Mouse (Mus musculus): ENCODE data around the gene Arhgap35. TPM values are rescaled to one million over a fixed set of nuclear protein-coding genes. Genes with fewer than 3 reads are reported as not detected.
A peak's percentile ranks its signal among the peaks of the same experiment; 100 is the strongest.
"Not testable (repeated sequence)": the region's sequence is repeated elsewhere in the genome, so short reads cannot be mapped to it uniquely, and the experiment has no call there.

Arhgap35 gene
- polyA plus RNA-seq, 1 experiment from 2014 or later = 35.1 TPM

- Histone ChIP-seq H3K4me1 (peaks cover 21% of the 10 kb centered on the region), H3K27ac (no peak overlapping the region), H3K36me3 (no peaks in the 10 kb centered on the region), H3K4me3 (no peak overlapping the region), H3K27me3 (ENCODE audit: low read depth, poor library complexity, severe bottlenecking) (0 out of 2 replicates have a peak, but pooled peaks cover 3% of the 10 kb centered on the region), H3K9me3 (replicated peaks) (no peaks in the 10 kb centered on the region)
- WGBS = 78% methylated on average over 8 of the region's 8 CpGs
- DNase-seq (ENCODE audit: low spot score) = no peak
Observed at GRCm38 (mm10) chr7:16621066-16621622, 6.4 kb upstream of the Arhgap35 start.

GRCm38 (mm10) chr7:16618661-16619211 is 3.9 kb upstream of the Arhgap35 start:
- Histone ChIP-seq H3K27ac (peak overlapping the region; percentile 54), H3K4me3 (peak overlapping the region; percentile 43), H3K4me1 (peaks cover 27% of the 10 kb centered on the region), H3K36me3 (no peaks in the 10 kb centered on the region), H3K27me3 (ENCODE audit: low read depth, poor library complexity, severe bottlenecking) (0 out of 2 replicates have a peak, but pooled peaks cover 3% of the 10 kb centered on the region), H3K9me3 (replicated peaks) (no peaks in the 10 kb centered on the region)
- 1% methylated on average over 30 of the region's 30 CpGs for WGBS
- peak; percentile 71 for DNase-seq (ENCODE audit: low spot score)

- Histone ChIP-seq H3K4me1 (peaks cover 36% of the 10 kb centered on the region), H3K4me3 (no peak overlapping the region), H3K27ac (no peak overlapping the region), H3K27me3 (ENCODE audit: low read depth, poor library complexity, severe bottlenecking) (0 out of 2 replicates have a peak, but pooled peaks cover 3% of the 10 kb centered on the region), H3K9me3 (replicated peaks) (no peaks in the 10 kb centered on the region), H3K36me3 (0 out of 2 replicates have a peak, but pooled peaks cover 3% of the 10 kb centered on the region)
- WGBS = 24% methylated on average over 2 of the region's 2 CpGs
- peak; percentile 75 for DNase-seq (ENCODE audit: low spot score)
Observed at GRCm38 (mm10) chr7:16617045-16617444, 2.3 kb upstream of the Arhgap35 start.

GRCm38 (mm10) chr7:16614171-16614887 is 464 bp downstream of the Arhgap35 start:
- H3K9me3 ChIP-seq (replicated peaks) = no peaks in the 10 kb centered on the region
- H3K36me3 ChIP-seq = peaks cover 12% of the 10 kb centered on the region; the same call in 1 of the 2 replicates
- WGBS = 0% methylated on average over 62 of the region's 101 CpGs
- H3K27me3 ChIP-seq (ENCODE audit: low read depth, poor library complexity, severe bottlenecking) = 0 out of 2 replicates have a peak, but pooled peaks cover 3% of the 10 kb centered on the region
- peak; percentile 88 for DNase-seq (ENCODE audit: low spot score)
- H3K4me3 ChIP-seq = peak overlapping the region; percentile 95
- peaks cover 47% of the 10 kb centered on the region for H3K4me1 ChIP-seq
- peak overlapping the region; percentile 100 for H3K27ac ChIP-seq

- 0 out of 2 replicates have a peak, but pooled peaks cover 3% of the 10 kb centered on the region for H3K27me3 ChIP-seq (ENCODE audit: low read depth, poor library complexity, severe bottlenecking)
- peaks cover 15% of the 10 kb centered on the region for H3K36me3 ChIP-seq
- whole genome bisulfite sequencing = 1% methylated on average over 20 of the region's 20 CpGs
- H3K4me1 ChIP-seq = peaks cover 41% of the 10 kb centered on the region
- peak overlapping the region; percentile 95 for H3K4me3 ChIP-seq
- peak; percentile 46 for DNase-seq (ENCODE audit: low spot score)
- H3K27ac ChIP-seq = peak overlapping the region; percentile 100
- no peaks in the 10 kb centered on the region for H3K9me3 ChIP-seq (replicated peaks)
Observed at GRCm38 (mm10) chr7:16613461-16614170, 1.2 kb downstream of the Arhgap35 start.

GRCm38 (mm10) chr7:16610345-16610744 is 4.4 kb downstream of the Arhgap35 start:
- no peaks in the 10 kb centered on the region for H3K9me3 ChIP-seq (replicated peaks)
- 90% methylated on average over 2 of the region's 2 CpGs for WGBS
- no peaks in the 10 kb centered on the region for H3K27me3 ChIP-seq (ENCODE audit: low read depth, poor library complexity, severe bottlenecking)
- peaks cover 27% of the 10 kb centered on the region for H3K4me1 ChIP-seq
- H3K27ac ChIP-seq = no peak overlapping the region
- H3K4me3 ChIP-seq = no peak overlapping the region
- no peak for DNase-seq (ENCODE audit: low spot score)
- peaks cover 43% of the 10 kb centered on the region for H3K36me3 ChIP-seq

GRCm38 (mm10) chr7:16608961-16609360 is 5.8 kb downstream of the Arhgap35 start:
- Histone ChIP-seq H3K4me3 (no peak overlapping the region), H3K27ac (no peak overlapping the region), H3K9me3 (replicated peaks) (no peaks in the 10 kb centered on the region), H3K4me1 (peaks cover 26% of the 10 kb centered on the region), H3K36me3 (peaks cover 53% of the 10 kb centered on the region), H3K27me3 (ENCODE audit: low read depth, poor library complexity, severe bottlenecking) (no peaks in the 10 kb centered on the region)
- 96% methylated on average over 1 of the region's 1 CpGs for WGBS
- no peak for DNase-seq (ENCODE audit: low spot score)

- Histone ChIP-seq H3K4me3 (no peak overlapping the region), H3K9me3 (replicated peaks) (no peaks in the 10 kb centered on the region), H3K4me1 (peaks cover 21% of the 10 kb centered on the region), H3K36me3 (peaks cover 61% of the 10 kb centered on the region), H3K27ac (no peak overlapping the region), H3K27me3 (ENCODE audit: low read depth, poor library complexity, severe bottlenecking) (no peaks in the 10 kb centered on the region)
- DNase-seq (ENCODE audit: low spot score) = no peak
- 100% methylated on average over 1 of the region's 1 CpGs for WGBS
Observed at GRCm38 (mm10) chr7:16608046-16608445, 6.7 kb downstream of the Arhgap35 start.

- WGBS = 97% methylated on average over 4 of the region's 4 CpGs
- H3K4me1 ChIP-seq; H3K4me3 ChIP-seq; DNase-seq (ENCODE audit: low spot score); H3K27me3 ChIP-seq (ENCODE audit: low read depth, poor library complexity, severe bottlenecking); H3K27ac ChIP-seq; H3K9me3 ChIP-seq (replicated peaks): not testable (repeated sequence)
- H3K36me3 ChIP-seq = peaks cover 58% of the 10 kb centered on the region
Observed at GRCm38 (mm10) chr7:16606808-16607207, 8.0 kb downstream of the Arhgap35 start.

GRCm38 (mm10) chr7:16604141-16604540 is 10.7 kb downstream of the Arhgap35 start:
- Histone ChIP-seq H3K27me3 (ENCODE audit: low read depth, poor library complexity, severe bottlenecking) (no peaks in the 10 kb centered on the region), H3K9me3 (replicated peaks) (no peaks in the 10 kb centered on the region), H3K4me3 (no peak overlapping the region), H3K4me1 (no peaks in the 10 kb centered on the region), H3K27ac (no peak overlapping the region), H3K36me3 (peaks cover 51% of the 10 kb centered on the region)
- DNase-seq (ENCODE audit: low spot score) = no peak
- WGBS = 93% methylated on average over 1 of the region's 1 CpGs

GRCm38 (mm10) chr7:16601683-16602102 is 13.1 kb downstream of the Arhgap35 start:
- 46% methylated on average over 4 of the region's 4 CpGs for WGBS
- no peaks in the 10 kb centered on the region for H3K4me1 ChIP-seq
- no peak overlapping the region for H3K27ac ChIP-seq
- peaks cover 39% of the 10 kb centered on the region for H3K36me3 ChIP-seq
- no peak for DNase-seq (ENCODE audit: low spot score)
- no peaks in the 10 kb centered on the region for H3K9me3 ChIP-seq (replicated peaks)
- no peaks in the 10 kb centered on the region for H3K27me3 ChIP-seq (ENCODE audit: low read depth, poor library complexity, severe bottlenecking)
- H3K4me3 ChIP-seq = no peak overlapping the region

GRCm38 (mm10) chr7:16599006-16599405 is 15.8 kb downstream of the Arhgap35 start:
- WGBS = 92% methylated on average over 2 of the region's 2 CpGs
- Histone ChIP-seq H3K4me1 (no peaks in the 10 kb centered on the region), H3K9me3 (replicated peaks) (no peaks in the 10 kb centered on the region), H3K36me3 (peaks cover 35% of the 10 kb centered on the region), H3K27me3 (ENCODE audit: low read depth, poor library complexity, severe bottlenecking) (no peaks in the 10 kb centered on the region), H3K27ac (no peak overlapping the region), H3K4me3 (no peak overlapping the region)
- no peak for DNase-seq (ENCODE audit: low spot score)
